Mouse (Mus musculus): ENCODE measurements around the gene Ugt1a6b. TPM values are rescaled to one million over a fixed set of nuclear protein-coding genes. Genes with fewer than 3 reads are reported as not detected.
"Not testable (repeated sequence)": the region's sequence is repeated elsewhere in the genome, so short reads cannot be mapped to it uniquely, and the experiment has no call there.

The Ugt1a6b gene
- polyA plus RNA-seq, 1 experiment from 2014 or later, result not detected

GRCm38 (mm10) chr1:88222216-88222615 lies 119.2 kb downstream of the Ugt1a6b start:
- no peak for ATAC-seq (ENCODE audit: low FRiP score, low read depth)
- no peaks in the 10 kb centered on the region for H3K36me3 ChIP-seq
- peaks cover 27% of the 10 kb centered on the region for H3K9me3 ChIP-seq
- H3K27me3 ChIP-seq (replicated peaks), result no peaks in the 10 kb centered on the region
- WGBS, result 49% methylated on average over 2 of the region's 2 CpGs
- H3K4me3 ChIP-seq, result no peak overlapping the region
- no peak overlapping the region for H3K27ac ChIP-seq
- no peak overlapping the region for H3K9ac ChIP-seq
- no peaks in the 10 kb centered on the region for H3K4me1 ChIP-seq
- no peak overlapping the region for H3K4me2 ChIP-seq (replicated peaks)

- H3K9me3 ChIP-seq, result peaks cover 31% of the 10 kb centered on the region
- H3K27ac ChIP-seq; H3K4me3 ChIP-seq; H3K27me3 ChIP-seq (replicated peaks); ATAC-seq (ENCODE audit: low FRiP score, low read depth); H3K36me3 ChIP-seq; H3K9ac ChIP-seq; H3K4me1 ChIP-seq; H3K4me2 ChIP-seq (replicated peaks): not testable (repeated sequence)
Measured at GRCm38 (mm10) chr1:88223011-88223515, 120.0 kb downstream of the Ugt1a6b start.

GRCm38 (mm10) chr1:88223591-88223990 lies 120.5 kb downstream of the Ugt1a6b start:
- no peak overlapping the region for H3K4me2 ChIP-seq (replicated peaks)
- H3K9me3 ChIP-seq, result peaks cover 36% of the 10 kb centered on the region
- no peak for ATAC-seq (ENCODE audit: low FRiP score, low read depth)
- H3K27me3 ChIP-seq (replicated peaks), result no peaks in the 10 kb centered on the region
- H3K9ac ChIP-seq, result no peak overlapping the region
- WGBS, result 58% methylated on average over 1 of the region's 1 CpGs
- H3K27ac ChIP-seq, result no peak overlapping the region
- no peaks in the 10 kb centered on the region for H3K36me3 ChIP-seq
- no peak overlapping the region for H3K4me3 ChIP-seq
- H3K4me1 ChIP-seq, result no peaks in the 10 kb centered on the region

DNA sequence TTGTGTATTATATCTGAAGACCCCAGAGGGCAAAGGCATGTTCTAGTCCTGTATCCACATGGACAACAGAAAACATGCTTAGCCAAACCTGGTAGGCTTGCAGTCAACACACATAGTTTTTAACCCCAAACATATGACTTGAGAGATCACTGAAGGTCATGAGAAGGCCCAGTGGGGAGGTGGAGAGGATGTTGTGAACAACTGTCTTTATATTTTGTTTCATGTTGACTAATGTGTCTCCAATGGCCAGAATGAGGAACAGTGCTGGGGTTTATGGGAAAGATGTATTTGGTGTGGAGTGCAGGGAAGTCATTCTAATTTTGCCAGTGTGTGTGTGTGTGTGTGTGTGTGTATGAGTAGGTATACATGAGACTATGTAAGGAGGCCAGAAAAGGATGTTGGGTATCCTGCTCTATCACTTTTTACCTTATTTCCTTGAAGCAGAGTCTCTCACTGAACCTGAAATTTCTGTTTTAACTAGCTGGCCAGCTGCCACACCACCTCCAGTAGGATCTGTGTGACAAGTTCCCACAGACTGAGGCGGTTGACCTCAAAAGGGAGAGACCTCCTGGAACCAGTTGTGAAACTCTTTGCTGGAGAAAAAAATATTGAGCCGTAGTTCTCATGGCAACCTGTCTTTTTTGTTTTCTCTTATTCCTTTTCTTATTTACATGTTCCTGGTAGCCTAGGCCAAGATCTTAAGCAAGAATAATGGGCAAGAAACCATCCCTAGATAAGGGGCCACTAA lies 121.2 kb downstream of the Ugt1a6b start:
- H3K4me2 ChIP-seq (replicated peaks), result no peak overlapping the region
- H3K4me1 ChIP-seq, result no peaks in the 10 kb centered on the region
- no peak overlapping the region for H3K27ac ChIP-seq
- peaks cover 42% of the 10 kb centered on the region for H3K9me3 ChIP-seq
- no peaks in the 10 kb centered on the region for H3K27me3 ChIP-seq (replicated peaks)
- no peak overlapping the region for H3K4me3 ChIP-seq
- no peaks in the 10 kb centered on the region for H3K36me3 ChIP-seq
- no peak for ATAC-seq (ENCODE audit: low FRiP score, low read depth)
- no peak overlapping the region for H3K9ac ChIP-seq
- 72% methylated on average over 2 of the region's 2 CpGs for WGBS

- H3K4me3 ChIP-seq; ATAC-seq (ENCODE audit: low FRiP score, low read depth); H3K4me1 ChIP-seq; H3K27ac ChIP-seq; H3K27me3 ChIP-seq (replicated peaks); H3K4me2 ChIP-seq (replicated peaks); H3K36me3 ChIP-seq; H3K9ac ChIP-seq: not testable (repeated sequence)
- WGBS, result 36% methylated on average over 2 of the region's 2 CpGs
- H3K9me3 ChIP-seq, result peaks cover 53% of the 10 kb centered on the region
Measured at GRCm38 (mm10) chr1:88225301-88225700, 122.2 kb downstream of the Ugt1a6b start.

GRCm38 (mm10) chr1:88225741-88226140 lies 122.7 kb downstream of the Ugt1a6b start:
- H3K4me3 ChIP-seq, result no peak overlapping the region
- H3K4me1 ChIP-seq, result no peaks in the 10 kb centered on the region
- H3K27ac ChIP-seq, result no peak overlapping the region
- no peak for ATAC-seq (ENCODE audit: low FRiP score, low read depth)
- H3K27me3 ChIP-seq (replicated peaks), result no peaks in the 10 kb centered on the region
- peaks cover 57% of the 10 kb centered on the region for H3K9me3 ChIP-seq
- H3K9ac ChIP-seq, result no peak overlapping the region
- no peak overlapping the region for H3K4me2 ChIP-seq (replicated peaks)
- no peaks in the 10 kb centered on the region for H3K36me3 ChIP-seq

DNA sequence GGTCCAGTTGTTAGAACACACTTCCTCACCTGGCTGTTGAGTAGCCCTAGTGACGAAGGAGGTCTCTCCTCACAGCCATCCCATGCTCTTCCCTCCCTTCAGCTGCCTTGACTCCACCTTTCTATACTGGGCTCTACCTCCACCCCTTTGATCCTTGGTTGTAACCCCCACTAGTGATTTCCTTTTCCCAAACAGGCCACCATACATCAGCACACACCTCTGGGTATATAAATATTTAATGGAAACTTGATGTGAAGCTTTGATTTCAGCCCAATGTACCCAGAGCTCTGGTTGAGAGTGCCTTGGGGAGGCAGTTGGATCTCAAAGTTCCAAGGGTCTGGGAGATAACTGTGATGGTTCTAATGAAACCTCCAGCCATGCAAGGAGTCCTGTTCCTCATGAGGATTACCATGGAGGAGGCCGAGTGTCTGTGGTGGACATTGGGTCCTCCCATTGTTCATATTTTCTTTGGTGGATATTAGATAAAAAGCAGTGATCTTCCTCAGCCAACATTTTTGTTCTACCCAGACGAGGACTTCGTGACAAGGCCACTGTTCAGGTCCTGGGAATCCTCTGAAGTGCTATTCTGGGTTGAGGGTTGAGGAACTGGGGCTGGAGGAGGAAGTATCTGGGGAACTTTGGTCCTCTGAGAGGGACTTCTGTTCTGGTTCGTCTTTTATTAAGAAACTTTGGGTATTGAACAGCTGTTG lies 123.8 kb downstream of the Ugt1a6b start, which contains the start of gene Mroh2a:
Mroh2a (plus strand) TSS at position 317 of the 710 bp plus-strand sequence.
- H3K4me1 ChIP-seq, result no peaks in the 10 kb centered on the region
- 55% methylated on average over 5 of the region's 5 CpGs for WGBS
- H3K9ac ChIP-seq, result no peak within 1 kb of the TSS
- no peaks in the 10 kb centered on the region for H3K36me3 ChIP-seq
- no peak within 1 kb of the TSS for H3K4me2 ChIP-seq (replicated peaks)
- ATAC-seq (ENCODE audit: low FRiP score, low read depth), result no peak
- no peak within 1 kb of the TSS for H3K4me3 ChIP-seq
- no peaks in the 10 kb centered on the region for H3K27me3 ChIP-seq (replicated peaks)
- no peak within 1 kb of the TSS for H3K27ac ChIP-seq
- peaks cover 68% of the 10 kb centered on the region for H3K9me3 ChIP-seq

GRCm38 (mm10) chr1:88227482-88227881 lies 124.4 kb downstream of the Ugt1a6b start:
- H3K4me1 ChIP-seq, result no peaks in the 10 kb centered on the region
- 59% methylated on average over 2 of the region's 2 CpGs for WGBS
- no peak overlapping the region for H3K4me3 ChIP-seq
- H3K9me3 ChIP-seq, result peaks cover 71% of the 10 kb centered on the region
- H3K9ac ChIP-seq, result no peak overlapping the region
- no peaks in the 10 kb centered on the region for H3K36me3 ChIP-seq
- no peaks in the 10 kb centered on the region for H3K27me3 ChIP-seq (replicated peaks)
- no peak overlapping the region for H3K27ac ChIP-seq
- no peak overlapping the region for H3K4me2 ChIP-seq (replicated peaks)
- no peak for ATAC-seq (ENCODE audit: low FRiP score, low read depth)

- peaks cover 77% of the 10 kb centered on the region for H3K9me3 ChIP-seq
- no peak overlapping the region for H3K9ac ChIP-seq
- H3K4me3 ChIP-seq, result no peak overlapping the region
- WGBS, result 68% methylated on average over 7 of the region's 7 CpGs
- H3K4me2 ChIP-seq (replicated peaks), result no peak overlapping the region
- H3K36me3 ChIP-seq, result no peaks in the 10 kb centered on the region
- H3K27ac ChIP-seq, result no peak overlapping the region
- no peak for ATAC-seq (ENCODE audit: low FRiP score, low read depth)
- H3K27me3 ChIP-seq (replicated peaks), result no peaks in the 10 kb centered on the region
- no peaks in the 10 kb centered on the region for H3K4me1 ChIP-seq
Measured at GRCm38 (mm10) chr1:88228121-88228520, 125.1 kb downstream of the Ugt1a6b start.

GRCm38 (mm10) chr1:88229566-88229965 lies 126.5 kb downstream of the Ugt1a6b start:
- H3K4me3 ChIP-seq, result no peak overlapping the region
- ATAC-seq (ENCODE audit: low FRiP score, low read depth), result no peak
- H3K9ac ChIP-seq, result no peak overlapping the region
- WGBS, result 79% methylated on average over 3 of the region's 3 CpGs
- no peaks in the 10 kb centered on the region for H3K4me1 ChIP-seq
- no peak overlapping the region for H3K4me2 ChIP-seq (replicated peaks)
- H3K27me3 ChIP-seq (replicated peaks), result no peaks in the 10 kb centered on the region
- no peak overlapping the region for H3K27ac ChIP-seq
- H3K36me3 ChIP-seq, result no peaks in the 10 kb centered on the region
- H3K9me3 ChIP-seq, result peaks cover 92% of the 10 kb centered on the region

DNA sequence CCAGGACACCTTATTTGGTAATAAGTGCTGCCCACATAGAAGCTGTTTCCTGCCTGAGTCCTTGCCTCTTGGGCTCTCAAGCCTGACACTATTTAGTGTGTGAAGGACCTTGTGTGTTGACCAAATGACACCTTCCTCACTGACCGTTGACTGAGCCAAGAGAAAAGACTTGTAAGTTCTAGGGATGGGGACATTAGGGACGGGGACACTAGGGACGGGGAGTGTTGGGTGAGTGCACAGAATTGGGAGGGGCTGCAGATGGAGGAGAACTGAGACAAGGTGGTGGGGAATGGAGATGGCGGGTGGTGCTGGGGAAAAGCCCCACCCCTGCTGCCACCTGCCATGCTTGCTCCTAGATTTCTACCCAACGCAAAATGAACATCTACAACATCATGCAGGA lies 126.9 kb downstream of the Ugt1a6b start:
- ATAC-seq (ENCODE audit: low FRiP score, low read depth), result no peak
- 87% methylated on average over 5 of the region's 5 CpGs for WGBS
- Histone ChIP-seq H3K9me3 (peaks cover 96% of the 10 kb centered on the region), H3K36me3 (no peaks in the 10 kb centered on the region), H3K4me1 (no peaks in the 10 kb centered on the region), H3K27me3 (replicated peaks) (no peaks in the 10 kb centered on the region), H3K27ac (no peak overlapping the region), H3K9ac (no peak overlapping the region), H3K4me2 (replicated peaks) (no peak overlapping the region), H3K4me3 (no peak overlapping the region)

GRCm38 (mm10) chr1:88230421-88230820 lies 127.4 kb downstream of the Ugt1a6b start:
- H3K9ac ChIP-seq, result no peak overlapping the region
- peaks cover 98% of the 10 kb centered on the region for H3K9me3 ChIP-seq
- no peak overlapping the region for H3K27ac ChIP-seq
- H3K4me3 ChIP-seq, result no peak overlapping the region
- no peak overlapping the region for H3K4me2 ChIP-seq (replicated peaks)
- H3K27me3 ChIP-seq (replicated peaks), result no peaks in the 10 kb centered on the region
- no peaks in the 10 kb centered on the region for H3K36me3 ChIP-seq
- no peak for ATAC-seq (ENCODE audit: low FRiP score, low read depth)
- H3K4me1 ChIP-seq, result no peaks in the 10 kb centered on the region
- WGBS, result 71% methylated on average over 7 of the region's 7 CpGs
